Mouse (Mus musculus): ENCODE measurements at regions not wholly inside any gene's neighbourhood (a gene's known extent, or its start where the extent isn't known, plus 50 kb on each side); places are given as distances from the start of the nearest gene placed in this dataset.

GRCm38 (mm10) chr2:178664977-178665376, 234.6 kb downstream of the Cdh26 start:
- no peak overlapping the region for H3K27ac ChIP-seq (ENCODE audit: low read length)
- no peak for ATAC-seq

GRCm38 (mm10) chr2:178668451-178668850, 238.1 kb downstream of the Cdh26 start:
- Histone ChIP-seq H3K9me3 (ENCODE audit: control insufficient read depth, low read length) (no peaks in the 10 kb centered on the region), H3K4me3 (replicated peaks; ENCODE audit: low read length) (no peak overlapping the region), H3K9ac (replicated peaks; ENCODE audit: low read depth, low read length) (no peak overlapping the region), H3K27me3 (replicated peaks; ENCODE audit: control insufficient read depth, insufficient read depth, low read length) (no peaks in the 10 kb centered on the region), H3K4me1 (replicated peaks; ENCODE audit: control insufficient read depth, insufficient read depth, low read length) (peaks cover 3% of the 10 kb centered on the region; the same call in 1 of the 2 replicates), H3K4me2 (ENCODE audit: low read length) (no peak overlapping the region), H3K36me3 (ENCODE audit: control insufficient read depth, insufficient read depth) (no peaks in the 10 kb centered on the region), H3K27ac (ENCODE audit: low read length) (no peak overlapping the region)
- WGBS, result 11% methylated on average over 2 of the region's 2 CpGs
- no peak for ATAC-seq

More at GRCm38 (mm10) chr2:178664977-178665376, 234.6 kb downstream of the Cdh26 start:
- 14% methylated on average over 4 of the region's 4 CpGs for WGBS
- no peak overlapping the region for H3K4me3 ChIP-seq (replicated peaks; ENCODE audit: low read length)
- H3K9ac ChIP-seq (replicated peaks; ENCODE audit: low read depth, low read length), result no peak overlapping the region
- H3K36me3 ChIP-seq (ENCODE audit: control insufficient read depth, insufficient read depth), result no peaks in the 10 kb centered on the region
- H3K27me3 ChIP-seq (replicated peaks; ENCODE audit: control insufficient read depth, insufficient read depth, low read length), result no peaks in the 10 kb centered on the region
- peaks cover 3% of the 10 kb centered on the region; the same call in 1 of the 2 replicates for H3K4me1 ChIP-seq (replicated peaks; ENCODE audit: control insufficient read depth, insufficient read depth, low read length)
- H3K4me2 ChIP-seq (ENCODE audit: low read length), result no peak overlapping the region
- H3K9me3 ChIP-seq (ENCODE audit: control insufficient read depth, low read length), result no peaks in the 10 kb centered on the region

GRCm38 (mm10) chr2:178670952-178671351, 240.6 kb downstream of the Cdh26 start:
- H3K4me3 ChIP-seq (replicated peaks; ENCODE audit: low read length), result no peak overlapping the region
- no peak overlapping the region for H3K27ac ChIP-seq (ENCODE audit: low read length)
- H3K4me2 ChIP-seq (ENCODE audit: low read length), result no peak overlapping the region
- H3K9me3 ChIP-seq (ENCODE audit: control insufficient read depth, low read length), result no peaks in the 10 kb centered on the region
- ATAC-seq, result no peak
- no peaks in the 10 kb centered on the region for H3K27me3 ChIP-seq (replicated peaks; ENCODE audit: control insufficient read depth, insufficient read depth, low read length)
- H3K36me3 ChIP-seq (ENCODE audit: control insufficient read depth, insufficient read depth), result no peaks in the 10 kb centered on the region
- H3K4me1 ChIP-seq (replicated peaks; ENCODE audit: control insufficient read depth, insufficient read depth, low read length), result peaks cover 9% of the 10 kb centered on the region
- WGBS, result 54% methylated on average over 11 of the region's 11 CpGs
- H3K9ac ChIP-seq (replicated peaks; ENCODE audit: low read depth, low read length), result no peak overlapping the region

- Histone ChIP-seq H3K4me3 (replicated peaks; ENCODE audit: low read length) (no peak overlapping the region), H3K9ac (replicated peaks; ENCODE audit: low read depth, low read length) (no peak overlapping the region), H3K4me1 (replicated peaks; ENCODE audit: control insufficient read depth, insufficient read depth, low read length) (peaks cover 9% of the 10 kb centered on the region), H3K36me3 (ENCODE audit: control insufficient read depth, insufficient read depth) (no peaks in the 10 kb centered on the region), H3K27ac (ENCODE audit: low read length) (no peak overlapping the region), H3K4me2 (ENCODE audit: low read length) (no peak overlapping the region), H3K9me3 (ENCODE audit: control insufficient read depth, low read length) (no peaks in the 10 kb centered on the region), H3K27me3 (replicated peaks; ENCODE audit: control insufficient read depth, insufficient read depth, low read length) (no peaks in the 10 kb centered on the region)
- ATAC-seq, result no peak
- WGBS, result 88% methylated on average over 4 of the region's 4 CpGs
Observed at GRCm38 (mm10) chr2:178673621-178674020, 243.3 kb downstream of the Cdh26 start.

GRCm38 (mm10) chr2:178674621-178675020, 244.3 kb downstream of the Cdh26 start:
- Histone ChIP-seq H3K9ac (replicated peaks; ENCODE audit: low read depth, low read length) (no peak overlapping the region), H3K4me2 (ENCODE audit: low read length) (no peak overlapping the region), H3K4me1 (replicated peaks; ENCODE audit: control insufficient read depth, insufficient read depth, low read length) (peaks cover 9% of the 10 kb centered on the region), H3K27me3 (replicated peaks; ENCODE audit: control insufficient read depth, insufficient read depth, low read length) (no peaks in the 10 kb centered on the region), H3K36me3 (ENCODE audit: control insufficient read depth, insufficient read depth) (no peaks in the 10 kb centered on the region), H3K9me3 (ENCODE audit: control insufficient read depth, low read length) (no peaks in the 10 kb centered on the region), H3K27ac (ENCODE audit: low read length) (no peak overlapping the region), H3K4me3 (replicated peaks; ENCODE audit: low read length) (no peak overlapping the region)
- ATAC-seq, result peak; percentile 30; the same call in 1 of the 2 replicates
- 61% methylated on average over 4 of the region's 4 CpGs for WGBS

GRCm38 (mm10) chr2:178676970-178677369, 246.6 kb downstream of the Cdh26 start:
- no peaks in the 10 kb centered on the region for H3K36me3 ChIP-seq (ENCODE audit: control insufficient read depth, insufficient read depth)
- H3K27ac ChIP-seq (ENCODE audit: low read length), result no peak overlapping the region
- H3K4me2 ChIP-seq (ENCODE audit: low read length), result no peak overlapping the region
- WGBS, result 89% methylated on average over 10 of the region's 10 CpGs
- H3K9ac ChIP-seq (replicated peaks; ENCODE audit: low read depth, low read length), result no peak overlapping the region
- H3K27me3 ChIP-seq (replicated peaks; ENCODE audit: control insufficient read depth, insufficient read depth, low read length), result no peaks in the 10 kb centered on the region
- no peak overlapping the region for H3K4me3 ChIP-seq (replicated peaks; ENCODE audit: low read length)
- no peak for ATAC-seq
- H3K9me3 ChIP-seq (ENCODE audit: control insufficient read depth, low read length), result no peaks in the 10 kb centered on the region
- H3K4me1 ChIP-seq (replicated peaks; ENCODE audit: control insufficient read depth, insufficient read depth, low read length), result peaks cover 9% of the 10 kb centered on the region

GRCm38 (mm10) chr2:178680368-178680767, 250.0 kb downstream of the Cdh26 start:
- Histone ChIP-seq H3K4me2 (ENCODE audit: low read length) (no peak overlapping the region), H3K27ac (ENCODE audit: low read length) (no peak overlapping the region), H3K4me1 (replicated peaks; ENCODE audit: control insufficient read depth, insufficient read depth, low read length) (no peaks in the 10 kb centered on the region), H3K36me3 (ENCODE audit: control insufficient read depth, insufficient read depth) (no peaks in the 10 kb centered on the region), H3K27me3 (replicated peaks; ENCODE audit: control insufficient read depth, insufficient read depth, low read length) (no peaks in the 10 kb centered on the region), H3K9ac (replicated peaks; ENCODE audit: low read depth, low read length) (no peak overlapping the region), H3K4me3 (replicated peaks; ENCODE audit: low read length) (no peak overlapping the region), H3K9me3 (ENCODE audit: control insufficient read depth, low read length) (no peaks in the 10 kb centered on the region)
- 86% methylated on average over 3 of the region's 3 CpGs for WGBS
- ATAC-seq, result no peak

GRCm38 (mm10) chr2:178684026-178684958, 254.0 kb downstream of the Cdh26 start:
- Histone ChIP-seq H3K36me3 (ENCODE audit: control insufficient read depth, insufficient read depth) (no peaks in the 10 kb centered on the region), H3K27ac (ENCODE audit: low read length) (no peak overlapping the region), H3K27me3 (replicated peaks; ENCODE audit: control insufficient read depth, insufficient read depth, low read length) (no peaks in the 10 kb centered on the region), H3K9ac (replicated peaks; ENCODE audit: low read depth, low read length) (no peak overlapping the region), H3K4me1 (replicated peaks; ENCODE audit: control insufficient read depth, insufficient read depth, low read length) (peaks cover 9% of the 10 kb centered on the region), H3K4me3 (replicated peaks; ENCODE audit: low read length) (no peak overlapping the region), H3K9me3 (ENCODE audit: control insufficient read depth, low read length) (no peaks in the 10 kb centered on the region), H3K4me2 (ENCODE audit: low read length) (no peak overlapping the region)
- ATAC-seq, result no peak
- 78% methylated on average over 9 of the region's 9 CpGs for whole genome bisulfite sequencing

GRCm38 (mm10) chr2:178685211-178685610, 254.9 kb downstream of the Cdh26 start:
- Histone ChIP-seq H3K36me3 (ENCODE audit: control insufficient read depth, insufficient read depth) (no peaks in the 10 kb centered on the region), H3K4me1 (replicated peaks; ENCODE audit: control insufficient read depth, insufficient read depth, low read length) (peaks cover 9% of the 10 kb centered on the region), H3K4me2 (ENCODE audit: low read length) (no peak overlapping the region), H3K4me3 (replicated peaks; ENCODE audit: low read length) (no peak overlapping the region), H3K27ac (ENCODE audit: low read length) (no peak overlapping the region), H3K27me3 (replicated peaks; ENCODE audit: control insufficient read depth, insufficient read depth, low read length) (no peaks in the 10 kb centered on the region), H3K9ac (replicated peaks; ENCODE audit: low read depth, low read length) (no peak overlapping the region), H3K9me3 (ENCODE audit: control insufficient read depth, low read length) (no peaks in the 10 kb centered on the region)
- 93% methylated on average over 5 of the region's 5 CpGs for WGBS
- no peak for ATAC-seq

All from forebrain, embryonic 16.5 days (tissue).